8 mouse cellular contexts compared by ENCODE assay signal in the genomic region with DNA sequence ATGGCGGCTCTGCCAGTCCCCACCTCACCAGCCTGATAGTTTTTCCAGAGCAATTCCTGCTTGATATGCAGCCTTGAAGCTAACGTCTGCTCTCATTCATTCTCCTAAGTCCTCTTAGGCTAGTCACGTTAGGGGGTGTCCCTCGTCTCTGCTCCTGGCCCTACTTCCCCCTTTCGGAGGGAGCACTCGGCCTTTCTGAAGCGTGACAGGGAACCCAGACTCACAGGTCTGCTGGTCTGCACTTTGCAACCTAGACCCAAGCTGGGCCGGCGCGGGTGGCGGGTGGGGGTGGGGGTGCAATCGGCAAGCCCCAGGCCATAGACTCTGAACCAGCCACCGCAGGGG. TPM values are rescaled to one million over a fixed set of nuclear protein-coding genes. Genes with fewer than 3 reads are reported as not detected.
DNase-seq lines count a peak whose midpoint lies in the region; ATAC-seq lines count a peak whose summit lies in the region.

No protein-coding gene starts in this region.

- peak overlapping the region; percentile 94 for H3K4me2 ChIP-seq in kidney, embryonic 14.5 days (replicated peaks; ENCODE audit: low read depth, low read length)
- peak overlapping the region; percentile 87 for H3K4me2 ChIP-seq in liver, embryonic 12.5 days

- H3K27me3 ChIP-seq in kidney, embryonic 14.5 days (ENCODE audit: control insufficient read depth, insufficient read depth, low read length), result peaks cover 6% of the 10 kb centered on the region; the same call in 1 of the 2 replicates
- H3K27me3 ChIP-seq in heart, embryonic 10.5 days (ENCODE audit: insufficient read depth, poor library complexity, severe bottlenecking), result peaks cover 59% of the 10 kb centered on the region
- H3K27me3 ChIP-seq in liver, embryonic 12.5 days (replicated peaks), result peaks cover 69% of the 10 kb centered on the region

- peak overlapping the region; percentile 85 for H3K27ac ChIP-seq in kidney, embryonic 14.5 days (ENCODE audit: low read depth, low read length)
- H3K27ac ChIP-seq in heart, embryonic 10.5 days, result peak overlapping the region; percentile 87
- H3K27ac ChIP-seq in liver, embryonic 12.5 days, result peak overlapping the region; percentile 81

- H3K4me1 ChIP-seq in kidney, embryonic 14.5 days (ENCODE audit: control insufficient read depth, insufficient read depth, low read length), result peaks cover 20% of the 10 kb centered on the region; the same call in 1 of the 2 replicates
- H3K4me1 ChIP-seq in heart, embryonic 10.5 days, result peaks cover 49% of the 10 kb centered on the region
- peaks cover 54% of the 10 kb centered on the region for H3K4me1 ChIP-seq in liver, embryonic 12.5 days

- peak overlapping the region; percentile 73 for H3K4me3 ChIP-seq in kidney, embryonic 14.5 days (ENCODE audit: low read length)
- peak overlapping the region; percentile 72 for H3K4me3 ChIP-seq in heart, embryonic 10.5 days
- H3K4me3 ChIP-seq in liver, embryonic 12.5 days, result peak overlapping the region; percentile 66

- 0 out of 2 replicates have a peak, but pooled peaks have one; percentile 0 for ATAC-seq in kidney, embryonic 14.5 days (ENCODE audit: low FRiP score, low TSS enrichment)
- ATAC-seq in liver, embryonic 12.5 days, result peak; percentile 36; the same call in 1 of the 2 replicates
- ATAC-seq in monocyte, adult 5-6 weeks (replicated peaks; ENCODE audit: insufficient number of reproducible peaks, low FRiP score, low TSS enrichment, poor library complexity, severe bottlenecking), result peak; percentile 80
- no peak for ATAC-seq in erythroid progenitor cell, adult 5-6 weeks (replicated peaks; ENCODE audit: low FRiP score, poor library complexity, severe bottlenecking)

- H3K36me3 ChIP-seq in kidney, embryonic 14.5 days (ENCODE audit: control insufficient read depth, insufficient read depth, low read length), result no peaks in the 10 kb centered on the region
- H3K36me3 ChIP-seq in heart, embryonic 10.5 days, result no peaks in the 10 kb centered on the region
- no peaks in the 10 kb centered on the region for H3K36me3 ChIP-seq in liver, embryonic 12.5 days

- DNase-seq in kidney, adult 18-20 months, result no peak
- peak; percentile 58 for DNase-seq in R1 (ENCODE audit: low read depth, low spot score)
- no peak for DNase-seq in heart, embryonic 10.5 days (ENCODE audit: low spot score)
- DNase-seq in urinary bladder, postnatal 14 days (ENCODE audit: low spot score), result no peak

- no peaks in the 10 kb centered on the region for H3K9me3 ChIP-seq in kidney, embryonic 14.5 days (ENCODE audit: control insufficient read depth, low read length)
- H3K9me3 ChIP-seq in heart, embryonic 10.5 days, result no peaks in the 10 kb centered on the region
- no peaks in the 10 kb centered on the region for H3K9me3 ChIP-seq in liver, embryonic 12.5 days (replicated peaks)

- 2% methylated on average over 13 of the region's 13 CpGs for WGBS in kidney, embryonic 14.5 days
- 1% methylated on average over 13 of the region's 13 CpGs for WGBS in heart, embryonic 10.5 days
- 0% methylated on average over 13 of the region's 13 CpGs for WGBS in liver, embryonic 12.5 days (ENCODE audit: insufficient replicate concordance)

- H3K9ac ChIP-seq in kidney, embryonic 14.5 days (ENCODE audit: low read depth, low read length), result peak overlapping the region; percentile 84
- peak overlapping the region; percentile 72 for H3K9ac ChIP-seq in liver, embryonic 12.5 days

RNA-seq across cellular contexts. Expression of gene Fli1, which starts 2.6 kb away (rescaled TPM):
- polyA plus RNA-seq in kidney, embryonic 14.5 days (2014; fragmentation: Nextera tagmentation; extraction: Ambion mirVana), result 24.0 and 27.3 TPM in 2 replicates
- 17.5 and 20.8 TPM in 2 replicates for polyA plus RNA-seq in heart, embryonic 10.5 days (2016; fragmentation: Nextera tagmentation; extraction: Ambion mirVana)
- 15.3 and 16.2 TPM in 2 replicates for polyA plus RNA-seq in liver, embryonic 12.5 days (2016; fragmentation: Nextera tagmentation; extraction: Ambion mirVana)
- 94.4 to 137 TPM (median 98.0 TPM) in 3 replicates for total RNA-seq in monocyte, adult 5-6 weeks (2017)
- total RNA-seq in erythroid progenitor cell, adult 5-6 weeks (2015; ENCODE audit: low replicate concordance), result 26.7 and 27.2 TPM in 2 replicates
- total RNA-seq in erythroid progenitor cell, adult 5-6 weeks (2017; ENCODE audit: low replicate concordance), result 13.4 and 16.0 TPM in 2 replicates
